In the genomic region with DNA sequence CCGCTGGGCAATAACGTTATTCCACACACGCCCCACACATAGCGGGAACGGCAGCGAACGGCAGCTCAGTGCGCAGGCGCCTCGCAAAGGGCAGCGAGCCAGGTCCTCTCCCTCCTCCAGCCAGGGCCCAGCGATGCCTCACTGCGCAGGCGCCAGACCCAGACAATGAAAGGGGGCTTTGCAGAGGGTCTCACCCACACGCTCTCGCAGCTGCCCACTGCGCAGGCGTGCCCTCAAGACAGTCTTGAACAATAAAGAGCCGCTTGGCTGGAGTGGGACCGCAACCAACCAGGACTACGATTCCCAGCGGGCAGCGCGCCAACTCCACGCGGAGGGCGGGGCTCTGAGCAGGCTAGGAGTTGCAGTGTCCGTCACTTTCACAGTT, we compare ENCODE assay signal across 8 mouse cellular contexts. TPM values are rescaled to one million over a fixed set of nuclear protein-coding genes. Genes with fewer than 3 reads are reported as not detected.
DNase-seq lines count a peak whose midpoint lies in the region; ATAC-seq and TF ChIP-seq lines count a peak whose summit lies in the region.

A gene (minus strand): TSS at position 32 of the 385 bp plus-strand sequence.

- DNase-seq in MEL (ENCODE audit: low read depth, low spot score): peak; percentile 96
- DNase-seq in cerebellum, adult 18-20 months: peak; percentile 96 to 99
- peak; percentile 98 to 99 for DNase-seq in heart, postnatal 36 days
- DNase-seq in layer of hippocampus, adult 18-20 months (ENCODE audit: low spot score in 2 of 2): peak; percentile 95 to 98
- peak; percentile 94 to 95 for DNase-seq in lung, adult 18-20 months
- peak; percentile 99 for DNase-seq in testis, postnatal 10 days (ENCODE audit: low spot score)

- WGBS in forebrain, embryonic 16.5 days: 0% methylated on average over 28 of the region's 28 CpGs
- WGBS in neural tube, embryonic 15.5 days: 0% methylated on average over 28 of the region's 28 CpGs

- 0 out of 4 replicates have a peak, but pooled peaks of 1 of the 2 experiments have one; percentile 33 for TF ChIP-seq EP300 in MEL (IDR thresholded peaks at IDR 0.05; ENCODE audit: low read depth in 1 of 2, low read length in 2 of 2)

- peak; percentile 33 to 52; a peak in 2 of 4 replicates for TF ChIP-seq POLR2A in MEL (IDR thresholded peaks at IDR 0.05; ENCODE audit: control insufficient read depth in 1 of 2, insufficient read depth in 1 of 2, low read depth in 1 of 2, low read length in 2 of 2, poor library complexity in 1 of 2)

- H3K36me3 ChIP-seq in MEL (ENCODE audit: control insufficient read depth in 1 of 2, insufficient read depth in 2 of 2, low read length in 2 of 2): peaks cover 0 to 20% of the 10 kb centered on the region in 2 experiments; a peak in 2 of 4 replicates
- H3K36me3 ChIP-seq in forebrain, embryonic 16.5 days (ENCODE audit: control insufficient read depth, insufficient read depth): no peaks in the 10 kb centered on the region
- no peaks in the 10 kb centered on the region for H3K36me3 ChIP-seq in neural tube, embryonic 15.5 days

- H3K9ac ChIP-seq in MEL (ENCODE audit: control insufficient read depth, low read depth, low read length, poor library complexity, severe bottlenecking): peak within 1 kb of the TSS; percentile 93
- peak within 1 kb of the TSS; percentile 100 for H3K9ac ChIP-seq in forebrain, embryonic 16.5 days (replicated peaks; ENCODE audit: low read depth, low read length)
- H3K9ac ChIP-seq in neural tube, embryonic 15.5 days (replicated peaks): peak within 1 kb of the TSS; percentile 97

- H3K27ac ChIP-seq in MEL (ENCODE audit: control insufficient read depth, low read depth, low read length): peak within 1 kb of the TSS; percentile 98
- H3K27ac ChIP-seq in forebrain, embryonic 16.5 days (ENCODE audit: low read length): peak within 1 kb of the TSS; percentile 100
- H3K27ac ChIP-seq in neural tube, embryonic 15.5 days (replicated peaks): peak within 1 kb of the TSS; percentile 100

- TF ChIP-seq CTCF in MEL (IDR thresholded peaks at IDR 0.05 in 2 of 3, conservative IDR thresholded peaks at IDR 0.05 in 1 of 3; ENCODE audit: control insufficient read depth in 1 of 3, insufficient read depth in 1 of 3, low read depth in 2 of 3, low read length in 3 of 3, poor library complexity in 1 of 3, severe bottlenecking in 1 of 3): no peak

- no peak for TF ChIP-seq RAD21 in MEL (IDR thresholded peaks at IDR 0.05; ENCODE audit: low read depth, low read length)

- H3K79me2 ChIP-seq in MEL (ENCODE audit: control insufficient read depth, insufficient read depth, low read length, poor library complexity): peaks cover 30% of the 10 kb centered on the region

- peak within 1 kb of the TSS; percentile 68 for H3K4me2 ChIP-seq in forebrain, embryonic 16.5 days (ENCODE audit: low read length)
- H3K4me2 ChIP-seq in neural tube, embryonic 15.5 days: peak within 1 kb of the TSS; percentile 69

- H3K9me3 ChIP-seq in MEL (replicated peaks; ENCODE audit: insufficient read depth, low read length): no peaks in the 10 kb centered on the region
- no peaks in the 10 kb centered on the region for H3K9me3 ChIP-seq in forebrain, embryonic 16.5 days (ENCODE audit: control insufficient read depth, low read length)
- H3K9me3 ChIP-seq in neural tube, embryonic 15.5 days (replicated peaks): no peaks in the 10 kb centered on the region

- H3K4me3 ChIP-seq in MEL (ENCODE audit: control insufficient read depth in 1 of 2, insufficient read depth in 1 of 2, low read depth in 2 of 2, low read length in 2 of 2): peak within 1 kb of the TSS; percentile 79 to 88
- H3K4me3 ChIP-seq in forebrain, embryonic 16.5 days (replicated peaks; ENCODE audit: low read length): peak within 1 kb of the TSS; percentile 73
- H3K4me3 ChIP-seq in neural tube, embryonic 15.5 days (replicated peaks): peak within 1 kb of the TSS; percentile 89

- peaks cover 0 to 6% of the 10 kb centered on the region in 2 experiments; a peak in 1 of 4 replicates for H3K4me1 ChIP-seq in MEL (ENCODE audit: control insufficient read depth in 1 of 2, insufficient read depth in 2 of 2, low read length in 2 of 2)
- H3K4me1 ChIP-seq in forebrain, embryonic 16.5 days (replicated peaks; ENCODE audit: control insufficient read depth, insufficient read depth, low read length): peaks cover 23% of the 10 kb centered on the region
- H3K4me1 ChIP-seq in neural tube, embryonic 15.5 days: peaks cover 26% of the 10 kb centered on the region

- no peaks in the 10 kb centered on the region for H3K27me3 ChIP-seq in MEL (ENCODE audit: control insufficient read depth in 1 of 2, insufficient read depth in 2 of 2, low read length in 2 of 2)
- no peaks in the 10 kb centered on the region for H3K27me3 ChIP-seq in forebrain, embryonic 16.5 days (replicated peaks; ENCODE audit: control insufficient read depth, insufficient read depth, low read length)
- H3K27me3 ChIP-seq in neural tube, embryonic 15.5 days (replicated peaks): no peaks in the 10 kb centered on the region

- intact Hi-C loops in heart, postnatal 36 days (cut with DNase I): loop anchor here (10.0 kb wide), 2 partner anchors 631 to 981 kb away; a partner anchor contains a TSS

- peak; percentile 94 for ATAC-seq in forebrain, embryonic 16.5 days
- peak; percentile 96 for ATAC-seq in neural tube, embryonic 15.5 days (ENCODE audit: low FRiP score)

TF ChIP-seq in MEL, 35 proteins besides CTCF, POLR2A, EP300 and RAD21:
- TF ChIP-seq BHLHE40 (IDR thresholded peaks at IDR 0.05; ENCODE audit: borderline replicate concordance, low read depth, low read length) (no peak), SIN3A (IDR thresholded peaks at IDR 0.05; ENCODE audit: low read length) (no peak), MAFK (IDR thresholded peaks at IDR 0.05; ENCODE audit: borderline replicate concordance, low read depth, low read length) (no peak), USF2 (IDR thresholded peaks at IDR 0.05; ENCODE audit: borderline replicate concordance in 1 of 2, insufficient read depth in 1 of 2, low read depth in 1 of 2, low read length in 2 of 2) (no peak), UBTF (IDR thresholded peaks at IDR 0.05; ENCODE audit: borderline replicate concordance, insufficient read depth, low read depth, low read length) (no peak), MAZ (IDR thresholded peaks at IDR 0.05; ENCODE audit: low read depth, low read length) (peak; percentile 9; the same call in 1 of the 2 replicates), MAX (IDR thresholded peaks at IDR 0.05; ENCODE audit: low read length) (peak; percentile 37; the same call in 1 of the 2 replicates), HCFC1 (IDR thresholded peaks at IDR 0.05; ENCODE audit: low read depth, low read length) (peak; percentile 76), POLR2AphosphoS2 (IDR thresholded peaks at IDR 0.05; ENCODE audit: low read length) (no peak), CHD1 (IDR thresholded peaks at IDR 0.05; ENCODE audit: low read depth, low read length) (no peak), TAL1 (IDR thresholded peaks at IDR 0.05; ENCODE audit: low read length) (no peak), TCF12 (IDR thresholded peaks at IDR 0.05; ENCODE audit: low read depth, low read length) (peak; percentile 24; the same call in 1 of the 2 replicates), ELF1 (IDR thresholded peaks at IDR 0.05; ENCODE audit: low read depth, low read length) (0 out of 2 replicates have a peak, but pooled peaks have one; percentile 7), TBP (IDR thresholded peaks at IDR 0.05; ENCODE audit: low read depth, low read length) (no peak), JUND (IDR thresholded peaks at IDR 0.05; ENCODE audit: low read depth, low read length) (no peak), SMC3 (IDR thresholded peaks at IDR 0.05; ENCODE audit: low read depth, low read length) (no peak), ZC3H11A (IDR thresholded peaks at IDR 0.05; ENCODE audit: low read depth, low read length) (no peak), MYC (IDR thresholded peaks at IDR 0.05; ENCODE audit: low read depth, low read length) (0 out of 2 replicates have a peak, but pooled peaks have one; percentile 53), ETS1 (IDR thresholded peaks at IDR 0.05; ENCODE audit: low read depth, low read length) (0 out of 2 replicates have a peak, but pooled peaks have one; percentile 5), NELFE (IDR thresholded peaks at IDR 0.05; ENCODE audit: low read depth, low read length) (peak; percentile 74; the same call in 1 of the 2 replicates), NRF1 (IDR thresholded peaks at IDR 0.05; ENCODE audit: insufficient read depth, low read depth, low read length, poor library complexity, severe bottlenecking) (peak; percentile 97)

RNA-seq across cellular contexts. Expression of the gene that starts here (rescaled TPM):
- 9.2 and 10.8 TPM in 2 replicates for total RNA-seq in MEL (2012; rRNA removed)
- 100 to 1,000 TPM in 1 of 2 experiments, 10 to 100 TPM in 1; 13.9 to 423 TPM for polyA plus RNA-seq in MEL (2012; ENCODE audit: insufficient read depth in 1 of 2, insufficient read length in 2 of 2, low read depth in 1 of 2, low replicate concordance in 2 of 2, missing spikeins in 1 of 2)
- 152 and 166 TPM in 2 replicates for polyA plus RNA-seq in forebrain, embryonic 16.5 days (2015; fragmentation: Nextera tagmentation; extraction: Ambion mirVana)
- 10 to 100 TPM; 24.8 to 26.2 TPM for total RNA-seq in heart, postnatal 36 days (2021)
- total RNA-seq in layer of hippocampus, adult 18-20 months (2021): 100 to 1,000 TPM; 101 to 103 TPM
- 80.4 and 91.0 TPM in 2 replicates for polyA plus RNA-seq in neural tube, embryonic 15.5 days (2015; fragmentation: Nextera tagmentation; extraction: Ambion mirVana)

Comparison
In these comparisons a context has a peak if more than half of its experiments do, and no peak if none do; other contexts are left out.
1. Peak in every context shown above with its lines: DNase-seq, ATAC-seq, H3K4me3 ChIP-seq and H3K27ac ChIP-seq.